Mouse (Mus musculus): ENCODE data around the gene Dync1h1. TPM values are rescaled to one million over a fixed set of nuclear protein-coding genes. Genes with fewer than 3 reads are reported as not detected.

The Dync1h1 gene
- polyA plus RNA-seq, 1 experiment, result 186 TPM

- DNase-seq, result peak; percentile 27
- WGBS, result 71% methylated on average over 13 of the region's 13 CpGs
- TF ChIP-seq POLR2A (IDR thresholded peaks at IDR 0.05; ENCODE audit: low read depth, low read length), result no peak
- TF ChIP-seq CTCF (conservative IDR thresholded peaks at IDR 0.05; ENCODE audit: insufficient read depth, insufficient read length, low read depth, low read length), result no peak
- H3K36me3 ChIP-seq (ENCODE audit: control insufficient read depth, insufficient read depth, low read length), result peaks cover 6% of the 10 kb centered on the region
- H3K4me3 ChIP-seq (ENCODE audit: insufficient read depth, low read depth, low read length), result no peak overlapping the region
- no peak overlapping the region for H3K27ac ChIP-seq (ENCODE audit: insufficient read depth, low read depth, low read length)
- H3K27me3 ChIP-seq (replicated peaks; ENCODE audit: control insufficient read depth, insufficient read depth, low read length), result no peaks in the 10 kb centered on the region
- H3K4me1 ChIP-seq (ENCODE audit: control insufficient read depth, insufficient read depth, low read length), result no peaks in the 10 kb centered on the region
These were observed 36.4 kb downstream of the Dync1h1 start for GRCm38 (mm10) chr12:110637507-110638114.

GRCm38 (mm10) chr12:110650241-110650641 is 49.0 kb downstream of the Dync1h1 start:
- Histone ChIP-seq H3K27ac (ENCODE audit: insufficient read depth, low read depth, low read length) (no peak overlapping the region), H3K4me1 (ENCODE audit: control insufficient read depth, insufficient read depth, low read length) (no peaks in the 10 kb centered on the region), H3K4me3 (ENCODE audit: insufficient read depth, low read depth, low read length) (no peak overlapping the region), H3K27me3 (replicated peaks; ENCODE audit: control insufficient read depth, insufficient read depth, low read length) (no peaks in the 10 kb centered on the region), H3K36me3 (ENCODE audit: control insufficient read depth, insufficient read depth, low read length) (peaks cover 1% of the 10 kb centered on the region; the same call in 1 of the 2 replicates)
- TF ChIP-seq CTCF (conservative IDR thresholded peaks at IDR 0.05; ENCODE audit: insufficient read depth, insufficient read length, low read depth, low read length) (peak; percentile 22; the same call in 1 of the 2 replicates), POLR2A (IDR thresholded peaks at IDR 0.05; ENCODE audit: low read depth, low read length) (no peak)
- DNase-seq, result no peak
- WGBS, result 63% methylated on average over 8 of the region's 8 CpGs

- 91% methylated on average over 17 of the region's 17 CpGs for WGBS
- H3K4me1 ChIP-seq (ENCODE audit: control insufficient read depth, insufficient read depth, low read length), result no peaks in the 10 kb centered on the region
- no peak for DNase-seq
- no peaks in the 10 kb centered on the region for H3K27me3 ChIP-seq (replicated peaks; ENCODE audit: control insufficient read depth, insufficient read depth, low read length)
- no peak for TF ChIP-seq POLR2A (IDR thresholded peaks at IDR 0.05; ENCODE audit: low read depth, low read length)
- no peak for TF ChIP-seq CTCF (conservative IDR thresholded peaks at IDR 0.05; ENCODE audit: insufficient read depth, insufficient read length, low read depth, low read length)
- H3K4me3 ChIP-seq (ENCODE audit: insufficient read depth, low read depth, low read length), result no peak overlapping the region
- H3K27ac ChIP-seq (ENCODE audit: insufficient read depth, low read depth, low read length), result no peak overlapping the region
- H3K36me3 ChIP-seq (ENCODE audit: control insufficient read depth, insufficient read depth, low read length), result peaks cover 2% of the 10 kb centered on the region; the same call in 1 of the 2 replicates
These were observed 50.2 kb downstream of the Dync1h1 start for GRCm38 (mm10) chr12:110651464-110651863.

GRCm38 (mm10) chr12:110661746-110662145 is 60.5 kb downstream of the Dync1h1 start:
- Histone ChIP-seq H3K27me3 (replicated peaks; ENCODE audit: control insufficient read depth, insufficient read depth, low read length) (no peaks in the 10 kb centered on the region), H3K4me3 (ENCODE audit: insufficient read depth, low read depth, low read length) (no peak overlapping the region), H3K4me1 (ENCODE audit: control insufficient read depth, insufficient read depth, low read length) (no peaks in the 10 kb centered on the region), H3K27ac (ENCODE audit: insufficient read depth, low read depth, low read length) (no peak overlapping the region), H3K36me3 (ENCODE audit: control insufficient read depth, insufficient read depth, low read length) (no peaks in the 10 kb centered on the region; the same call in none of the 2 replicates)
- TF ChIP-seq POLR2A (IDR thresholded peaks at IDR 0.05; ENCODE audit: low read depth, low read length) (no peak), CTCF (conservative IDR thresholded peaks at IDR 0.05; ENCODE audit: insufficient read depth, insufficient read length, low read depth, low read length) (no peak)
- WGBS, result 95% methylated on average over 14 of the region's 14 CpGs
- DNase-seq, result no peak

- peak; percentile 40 for DNase-seq
- H3K36me3 ChIP-seq (ENCODE audit: control insufficient read depth, insufficient read depth, low read length), result no peaks in the 10 kb centered on the region; the same call in 1 of the 2 replicates
- H3K4me1 ChIP-seq (ENCODE audit: control insufficient read depth, insufficient read depth, low read length), result no peaks in the 10 kb centered on the region
- H3K4me3 ChIP-seq (ENCODE audit: insufficient read depth, low read depth, low read length), result no peak overlapping the region
- WGBS, result 68% methylated on average over 13 of the region's 13 CpGs
- TF ChIP-seq CTCF (conservative IDR thresholded peaks at IDR 0.05; ENCODE audit: insufficient read depth, insufficient read length, low read depth, low read length) (peak; percentile 42), POLR2A (IDR thresholded peaks at IDR 0.05; ENCODE audit: low read depth, low read length) (no peak)
- no peaks in the 10 kb centered on the region for H3K27me3 ChIP-seq (replicated peaks; ENCODE audit: control insufficient read depth, insufficient read depth, low read length)
- no peak overlapping the region for H3K27ac ChIP-seq (ENCODE audit: insufficient read depth, low read depth, low read length)
These were observed 66.3 kb downstream of the Dync1h1 start for GRCm38 (mm10) chr12:110667466-110668077.

- no peak overlapping the region for H3K4me3 ChIP-seq (ENCODE audit: insufficient read depth, low read depth, low read length)
- H3K27me3 ChIP-seq (replicated peaks; ENCODE audit: control insufficient read depth, insufficient read depth, low read length), result no peaks in the 10 kb centered on the region
- no peaks in the 10 kb centered on the region for H3K36me3 ChIP-seq (ENCODE audit: control insufficient read depth, insufficient read depth, low read length)
- no peaks in the 10 kb centered on the region for H3K4me1 ChIP-seq (ENCODE audit: control insufficient read depth, insufficient read depth, low read length)
- no peak overlapping the region for H3K27ac ChIP-seq (ENCODE audit: insufficient read depth, low read depth, low read length)
- DNase-seq, result no peak
- WGBS, result 55% methylated on average over 5 of the region's 5 CpGs
- TF ChIP-seq CTCF (conservative IDR thresholded peaks at IDR 0.05; ENCODE audit: insufficient read depth, insufficient read length, low read depth, low read length), result peak; percentile 44
- TF ChIP-seq POLR2A (IDR thresholded peaks at IDR 0.05; ENCODE audit: low read depth, low read length), result no peak
These were observed 73.0 kb downstream of the Dync1h1 start for GRCm38 (mm10) chr12:110674243-110674642.

- DNase-seq, result no peak
These were observed 79.9 kb downstream of the Dync1h1 start for GRCm38 (mm10) chr12:110681191-110681590.

More at GRCm38 (mm10) chr12:110681191-110681590, 79.9 kb downstream of the Dync1h1 start:
- no peaks in the 10 kb centered on the region for H3K36me3 ChIP-seq (ENCODE audit: control insufficient read depth, insufficient read depth, low read length)
- no peaks in the 10 kb centered on the region for H3K27me3 ChIP-seq (replicated peaks; ENCODE audit: control insufficient read depth, insufficient read depth, low read length)
- TF ChIP-seq CTCF (conservative IDR thresholded peaks at IDR 0.05; ENCODE audit: insufficient read depth, insufficient read length, low read depth, low read length) (no peak), POLR2A (IDR thresholded peaks at IDR 0.05; ENCODE audit: low read depth, low read length) (no peak)
- H3K4me1 ChIP-seq (ENCODE audit: control insufficient read depth, insufficient read depth, low read length), result no peaks in the 10 kb centered on the region
- 47% methylated on average over 7 of the region's 7 CpGs for WGBS
- no peak overlapping the region for H3K27ac ChIP-seq (ENCODE audit: insufficient read depth, low read depth, low read length)
- no peak overlapping the region for H3K4me3 ChIP-seq (ENCODE audit: insufficient read depth, low read depth, low read length)
